Mouse (Mus musculus) stomach, postnatal 0 days (tissue): Measurements from ENCODE around the gene Esrp2.

Experiments
- CTCF ChIP-seq: IDR thresholded peaks from 2 replicates; pipeline ENCODE4 v1.5.1; 2016; ENCODE audit warnings: antibody characterized with exemption, low read depth, mild to moderate bottlenecking, moderate library complexity
- EP300 ChIP-seq: optimal IDR thresholded peaks from 2 replicates; pipeline ENCODE3; 2016; ENCODE audit warnings: antibody characterized with exemption

GRCm38 (mm10) chr8:106158381-106158780, 21.6 kb upstream of the Esrp2 start:
- TF ChIP-seq CTCF: no peak
- TF ChIP-seq EP300: no peak
